Mouse (Mus musculus): ENCODE measurements around the gene Atp8b4.
A peak's percentile ranks its signal among the peaks of the same experiment; 100 is the strongest.
"Not testable (repeated sequence)": the region's sequence is repeated elsewhere in the genome, so short reads cannot be mapped to it uniquely, and the experiment has no call there.

Gene Atp8b4

GRCm38 (mm10) chr2:126495832-126496695 lies 4.4 kb downstream of the Atp8b4 start:
- DNase-seq (ENCODE audit: inconsistent ontology term): no peak

DNA sequence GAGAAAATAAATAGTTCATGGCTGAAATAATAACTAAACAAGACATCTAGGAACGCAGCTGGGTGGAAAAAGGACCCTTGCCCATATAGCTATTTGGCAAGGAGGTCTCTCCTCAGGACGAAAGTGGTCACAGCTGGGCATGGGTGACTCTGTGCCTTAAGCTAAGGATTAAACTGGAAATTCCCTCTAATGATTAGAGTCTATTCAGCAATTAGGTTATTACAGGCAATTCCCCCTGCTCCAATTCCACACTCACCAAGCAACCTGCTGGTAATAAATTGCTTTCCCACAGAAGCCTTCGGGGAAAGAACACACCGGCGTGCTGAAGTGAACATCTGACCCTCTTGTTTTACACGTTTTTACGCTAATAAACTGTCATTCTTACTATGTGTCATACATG lies 5.2 kb downstream of the Atp8b4 start:
- no peak for DNase-seq (ENCODE audit: inconsistent ontology term)

- no peak for DNase-seq (ENCODE audit: inconsistent ontology term)
These were observed 7.2 kb downstream of the Atp8b4 start for GRCm38 (mm10) chr2:126493306-126493705.

DNA sequence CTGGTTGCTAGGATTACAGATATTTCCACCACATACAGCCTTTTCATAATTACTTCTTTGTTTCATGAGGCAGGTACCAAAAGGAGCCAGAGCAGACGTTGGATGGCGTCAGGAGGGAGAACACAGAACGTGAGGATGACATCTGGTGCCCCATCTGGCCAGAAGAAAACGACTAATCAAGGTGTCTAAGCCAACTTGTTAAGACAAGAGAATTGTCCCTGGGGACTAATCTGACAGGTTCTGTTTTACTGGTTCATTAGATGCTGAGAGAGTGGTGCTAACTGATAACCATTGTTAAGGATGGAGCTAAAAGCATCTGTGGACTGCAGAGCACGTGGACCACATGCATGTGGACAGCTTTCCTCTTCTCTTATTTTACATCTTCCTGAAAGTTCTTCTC lies 7.8 kb downstream of the Atp8b4 start:
- no peak for DNase-seq (ENCODE audit: inconsistent ontology term)

- no peak for DNase-seq (ENCODE audit: inconsistent ontology term)
These were observed 9.0 kb downstream of the Atp8b4 start for GRCm38 (mm10) chr2:126491446-126491845.

DNA sequence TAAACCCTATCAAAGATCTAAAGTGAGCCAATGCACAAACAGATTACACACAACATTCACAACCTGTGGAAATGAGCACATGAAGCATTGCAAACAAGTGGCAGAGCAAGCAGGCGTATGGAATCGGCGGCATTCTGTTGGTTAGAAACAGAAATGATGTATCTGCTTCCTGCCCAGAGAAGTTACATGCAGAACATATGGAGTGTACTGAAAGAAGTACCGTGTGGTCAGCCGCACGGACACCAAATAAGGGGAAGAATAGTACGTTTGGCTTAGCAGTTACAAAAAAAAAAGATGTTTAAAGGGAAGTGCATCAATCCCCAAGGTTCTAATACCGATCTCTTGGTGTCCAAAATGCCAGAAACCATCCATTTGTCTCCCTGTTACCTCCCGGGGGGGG lies 9.9 kb downstream of the Atp8b4 start:
- no peak for DNase-seq (ENCODE audit: inconsistent ontology term)

- no peak for DNase-seq (ENCODE audit: inconsistent ontology term)
These were observed 15.0 kb downstream of the Atp8b4 start for GRCm38 (mm10) chr2:126485262-126486017.

- DNase-seq (ENCODE audit: inconsistent ontology term): no peak
These were observed 17.1 kb downstream of the Atp8b4 start for GRCm38 (mm10) chr2:126483337-126483736.

GRCm38 (mm10) chr2:126477556-126477955 lies 22.9 kb downstream of the Atp8b4 start:
- DNase-seq (ENCODE audit: inconsistent ontology term): no peak

- DNase-seq (ENCODE audit: inconsistent ontology term): no peak
These were observed 24.6 kb downstream of the Atp8b4 start for GRCm38 (mm10) chr2:126475681-126476410.

GRCm38 (mm10) chr2:126474019-126474418 lies 26.5 kb downstream of the Atp8b4 start:
- DNase-seq (ENCODE audit: inconsistent ontology term): no peak

DNA sequence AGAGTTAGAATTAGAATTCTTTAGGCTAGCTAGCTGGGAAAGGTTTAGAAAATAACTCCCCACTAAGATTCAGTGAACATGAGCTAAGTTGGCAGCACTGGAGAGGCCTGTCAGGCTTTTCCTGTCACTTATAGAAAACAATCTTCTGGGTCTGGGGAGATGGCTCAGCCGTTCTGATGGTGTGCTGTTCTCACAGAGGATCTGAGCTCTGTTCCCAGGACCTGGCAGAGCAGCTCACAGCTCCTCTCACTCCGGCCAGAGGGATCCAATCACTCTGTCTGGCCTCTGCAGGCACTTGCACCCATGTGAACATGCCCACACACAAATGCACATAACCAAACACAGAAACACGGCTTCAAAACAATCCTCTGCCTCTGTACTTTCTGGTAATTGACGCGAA lies 27.6 kb downstream of the Atp8b4 start:
- DNase-seq (ENCODE audit: inconsistent ontology term): no peak

GRCm38 (mm10) chr2:126467790-126468189 lies 32.7 kb downstream of the Atp8b4 start:
- DNase-seq (ENCODE audit: inconsistent ontology term): no peak

GRCm38 (mm10) chr2:126466391-126467134 lies 33.9 kb downstream of the Atp8b4 start:
- DNase-seq (ENCODE audit: inconsistent ontology term): no peak

GRCm38 (mm10) chr2:126458661-126459060 lies 41.8 kb downstream of the Atp8b4 start:
- DNase-seq (ENCODE audit: inconsistent ontology term): no peak

- DNase-seq (ENCODE audit: inconsistent ontology term): not testable (repeated sequence)
These were observed 42.7 kb downstream of the Atp8b4 start for GRCm38 (mm10) chr2:126457759-126458158.

GRCm38 (mm10) chr2:126450937-126451302 lies 49.6 kb downstream of the Atp8b4 start:
- no peak for DNase-seq (ENCODE audit: inconsistent ontology term)

DNA sequence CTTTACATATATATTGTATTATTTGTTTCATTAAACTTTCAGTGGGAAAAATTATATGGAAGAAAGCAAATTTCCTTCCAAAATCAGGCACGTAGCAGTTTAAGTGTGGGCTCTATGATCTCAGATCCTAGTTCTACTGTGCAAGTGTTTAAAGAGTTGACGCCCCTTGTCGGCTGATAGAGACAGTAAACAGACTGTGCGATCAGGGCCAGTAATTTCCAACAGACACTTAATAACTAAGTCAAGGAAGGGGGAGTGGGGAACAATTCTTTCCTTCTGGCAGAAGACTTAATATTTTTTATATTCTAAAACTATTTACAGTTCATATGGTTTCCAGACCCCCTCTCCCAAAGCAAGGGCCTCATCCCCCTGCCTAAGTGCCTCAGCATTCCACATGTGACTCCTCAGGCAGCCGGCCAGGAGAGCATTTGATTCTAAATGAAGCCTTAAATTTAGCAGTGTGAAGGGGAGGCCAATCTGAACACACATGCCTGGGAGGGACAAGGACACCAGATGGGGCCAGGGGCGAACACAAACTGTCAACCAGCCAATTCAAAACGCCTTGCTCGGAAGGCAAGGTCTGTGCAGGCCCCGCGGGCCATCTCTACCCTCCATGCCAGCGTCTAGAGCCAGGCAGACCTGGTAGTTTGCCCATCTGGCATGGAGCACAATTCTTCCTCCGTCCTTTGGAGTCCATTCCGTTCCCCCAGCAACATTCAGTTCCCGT lies 50.1 kb downstream of the Atp8b4 start:
- peak; percentile 2 for DNase-seq (ENCODE audit: inconsistent ontology term)

DNA sequence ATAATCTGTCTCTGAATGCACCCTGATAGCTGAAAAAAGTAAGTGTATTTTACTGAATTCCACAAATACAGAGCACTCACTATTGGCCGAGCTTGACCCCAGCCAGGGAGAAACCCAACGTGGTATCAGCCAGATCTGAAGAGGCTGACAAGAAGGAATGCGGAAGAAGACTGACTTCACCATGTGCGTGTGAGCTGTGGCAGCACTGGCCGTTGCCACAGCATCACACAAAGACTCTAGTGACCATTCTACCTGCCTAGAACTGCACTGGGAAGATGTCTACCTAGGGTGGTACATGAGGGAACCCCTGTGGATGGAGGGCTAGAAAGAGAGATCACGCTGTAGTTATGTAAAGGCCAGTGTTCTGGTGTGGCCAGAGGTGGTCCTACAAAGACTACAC lies 55.4 kb downstream of the Atp8b4 start:
- no peak for DNase-seq (ENCODE audit: inconsistent ontology term)

DNA sequence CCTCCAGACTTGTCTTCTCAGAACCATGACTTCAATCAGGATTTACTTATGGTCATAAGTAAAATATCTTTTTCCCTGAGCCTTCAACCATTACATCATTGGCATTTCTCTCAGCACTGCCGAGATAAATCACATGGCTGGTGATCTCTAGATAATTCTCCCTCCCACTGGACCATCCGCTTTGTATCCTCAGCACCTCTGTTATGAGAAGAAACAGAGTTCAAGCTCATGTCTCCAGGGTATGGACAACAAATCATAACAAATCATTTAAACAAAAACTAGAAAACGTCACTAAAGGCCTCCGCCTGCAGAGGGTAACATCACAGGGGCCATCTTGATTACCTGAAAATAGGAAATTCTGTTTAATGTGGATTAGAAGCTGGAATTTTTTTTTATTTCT lies 58.9 kb downstream of the Atp8b4 start:
- DNase-seq (ENCODE audit: inconsistent ontology term): no peak

- DNase-seq (ENCODE audit: inconsistent ontology term): no peak
These were observed 65.8 kb downstream of the Atp8b4 start for GRCm38 (mm10) chr2:126434712-126435111.

Data from Muller cell, postnatal 12 days (primary cell).